Mouse (Mus musculus) neural tube, embryonic 12.5 days (tissue): Measurements from ENCODE around the gene Arhgap10. TPM values are rescaled to one million over a fixed set of nuclear protein-coding genes. Genes with fewer than 3 reads are reported as not detected.

Experiments used
- ATAC-seq: fragments of 200-750 bp; cut with Nextera tagmentation; 2 replicates; pipeline ENCODE4 v1.8.0; 2017; ENCODE audit warnings: low read depth, mild to moderate bottlenecking, moderate TSS enrichment, moderate library complexity; ENCODE audit not compliant: low FRiP score
- H3K27ac ChIP-seq: fragments of 300-500 bp; sonication (generic); 2 replicates; pipeline ENCODE4 v1.5.1; 2016
- H3K27me3 ChIP-seq: fragments of 300-500 bp; sonication (generic); replicated peaks from 2 replicates; pipeline ENCODE4 v1.6.1; 2016; ENCODE audit warnings: mild to moderate bottlenecking
- H3K36me3 ChIP-seq: fragments of 300-500 bp; sonication (generic); 2 replicates; pipeline ENCODE4 v1.6.1; 2016; ENCODE audit warnings: mild to moderate bottlenecking
- H3K4me1 ChIP-seq: fragments of 300-500 bp; sonication (generic); 2 replicates; pipeline ENCODE4 v1.6.1; 2016
- H3K4me2 ChIP-seq: fragments of 300-500 bp; sonication (generic); replicated peaks from 2 replicates; pipeline ENCODE4 v1.6.1; 2016; ENCODE audit warnings: mild to moderate bottlenecking
- H3K4me3 ChIP-seq: fragments of 300-500 bp; sonication (generic); 2 replicates; pipeline ENCODE4 v1.5.1; 2016
- H3K9ac ChIP-seq: fragments of 300-500 bp; sonication (generic); 2 replicates; pipeline ENCODE4 v1.6.1; 2016; ENCODE audit warnings: mild to moderate bottlenecking
- H3K9me3 ChIP-seq: fragments of 300-500 bp; sonication (generic); 2 replicates; pipeline ENCODE4 v1.6.1; 2016; ENCODE audit warnings: mild to moderate bottlenecking
- WGBS: fragments of 180-500 bp; shearing (Covaris S2); methylation state at CpG from one replicate; pipeline ENCODE4 v1.1.7; 2016; 5-methylcytosine and 5-hydroxymethylcytosine counted together
- polyA plus RNA-seq: library from polyadenylated mRNA; unstranded; fragments of >200 nt; fragmentation: Nextera tagmentation; extraction: Ambion mirVana; gene quantifications from 2 replicates; pipeline ENCODE4 v1.2.1, GENCODE M21; 2016

Arhgap10 gene
- polyA plus RNA-seq, 1 experiment from 2014 or later, result 12.6 TPM

DNA sequence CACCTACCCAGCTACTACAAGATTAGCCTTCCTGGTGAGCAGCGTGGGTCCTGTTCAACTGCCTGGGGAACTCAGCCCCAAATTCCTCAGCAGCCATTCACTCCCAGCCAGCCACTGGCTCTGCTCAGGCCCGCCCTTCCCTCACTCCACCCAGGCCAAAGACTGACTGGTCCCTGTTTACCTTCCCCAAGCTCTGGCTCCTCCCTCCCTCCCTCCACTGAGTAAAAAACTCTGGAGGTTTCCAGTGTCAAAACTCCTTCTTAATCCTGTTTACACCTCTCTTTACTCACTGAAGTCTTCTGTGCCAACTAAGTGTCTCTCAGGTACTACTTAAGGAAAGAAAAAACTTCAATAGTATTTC lies 38.9 kb downstream of the Arhgap10 start:
- H3K9ac ChIP-seq, result no peak overlapping the region
- H3K4me1 ChIP-seq, result no peaks in the 10 kb centered on the region
- WGBS, result 46% methylated on average over 2 of the region's 2 CpGs
- no peaks in the 10 kb centered on the region for H3K9me3 ChIP-seq
- no peak overlapping the region for H3K27ac ChIP-seq
- no peaks in the 10 kb centered on the region for H3K36me3 ChIP-seq
- ATAC-seq, result no peak
- H3K4me2 ChIP-seq, result no peak overlapping the region
- no peaks in the 10 kb centered on the region for H3K27me3 ChIP-seq
- no peak overlapping the region for H3K4me3 ChIP-seq

DNA sequence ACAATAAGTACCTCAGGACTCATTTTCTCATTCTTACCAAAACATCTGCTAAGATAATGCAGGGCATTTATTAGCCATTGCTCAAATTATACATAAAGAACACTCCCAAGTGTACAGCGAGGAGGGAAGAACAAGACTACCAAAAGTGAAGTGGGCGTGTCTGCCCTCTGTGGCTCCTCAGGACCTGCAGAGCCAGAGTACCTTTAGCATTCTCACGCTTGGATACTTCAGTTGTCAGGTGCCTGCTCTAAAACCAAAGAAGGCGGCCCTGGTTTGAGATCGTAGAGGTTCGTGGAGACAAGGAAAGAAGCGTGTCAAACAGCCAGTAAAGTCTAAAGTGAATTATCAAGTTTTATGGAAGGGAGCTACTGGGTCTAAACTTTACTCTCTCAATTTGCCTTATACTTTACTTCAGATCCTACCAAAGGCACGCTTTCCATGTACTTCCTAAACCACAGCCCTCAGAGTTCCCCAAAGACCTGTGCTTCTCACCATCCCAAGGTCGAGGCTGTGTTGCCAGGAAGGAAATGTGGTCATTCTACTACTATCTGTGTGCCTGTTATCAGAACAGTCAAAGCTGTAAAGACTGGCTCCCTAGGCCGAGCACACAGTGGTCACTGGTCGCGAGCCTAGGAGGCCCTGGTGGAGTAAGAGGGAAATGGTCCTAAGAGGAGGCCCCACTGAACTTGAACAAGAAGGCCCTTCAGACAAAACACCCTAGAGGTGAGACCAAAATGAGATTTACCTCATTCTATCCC lies 39.4 kb downstream of the Arhgap10 start:
- no peak overlapping the region for H3K4me2 ChIP-seq
- H3K27ac ChIP-seq, result no peak overlapping the region
- H3K9me3 ChIP-seq, result no peaks in the 10 kb centered on the region
- H3K4me3 ChIP-seq, result no peak overlapping the region
- no peak overlapping the region for H3K9ac ChIP-seq
- no peaks in the 10 kb centered on the region for H3K4me1 ChIP-seq
- no peaks in the 10 kb centered on the region for H3K36me3 ChIP-seq
- ATAC-seq, result no peak
- 82% methylated on average over 12 of the region's 12 CpGs for WGBS
- no peaks in the 10 kb centered on the region for H3K27me3 ChIP-seq

DNA sequence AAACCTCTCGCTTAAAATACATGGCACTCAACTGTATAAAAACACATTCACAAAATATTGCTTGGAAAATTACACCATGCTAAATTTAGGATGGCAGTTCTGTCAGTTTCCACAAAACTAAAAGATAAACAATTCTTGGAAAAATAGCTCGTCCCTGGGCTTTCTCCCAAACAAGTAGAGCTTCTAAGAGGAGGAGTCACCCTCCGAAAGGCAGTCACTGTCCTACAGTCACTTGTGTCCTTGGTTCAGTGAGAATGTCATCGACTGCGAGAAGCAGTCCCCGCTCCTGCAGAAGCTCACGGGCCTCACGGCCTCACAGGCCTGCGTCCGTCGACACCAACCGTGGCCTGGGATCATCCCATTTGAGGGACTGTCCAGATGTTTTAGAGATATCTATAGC lies 40.1 kb downstream of the Arhgap10 start:
- Histone ChIP-seq H3K9me3 (no peaks in the 10 kb centered on the region), H3K4me2 (no peak overlapping the region), H3K27me3 (no peaks in the 10 kb centered on the region), H3K36me3 (no peaks in the 10 kb centered on the region), H3K27ac (no peak overlapping the region), H3K4me3 (no peak overlapping the region), H3K4me1 (no peaks in the 10 kb centered on the region), H3K9ac (no peak overlapping the region)
- 89% methylated on average over 12 of the region's 12 CpGs for WGBS
- ATAC-seq, result no peak

DNA sequence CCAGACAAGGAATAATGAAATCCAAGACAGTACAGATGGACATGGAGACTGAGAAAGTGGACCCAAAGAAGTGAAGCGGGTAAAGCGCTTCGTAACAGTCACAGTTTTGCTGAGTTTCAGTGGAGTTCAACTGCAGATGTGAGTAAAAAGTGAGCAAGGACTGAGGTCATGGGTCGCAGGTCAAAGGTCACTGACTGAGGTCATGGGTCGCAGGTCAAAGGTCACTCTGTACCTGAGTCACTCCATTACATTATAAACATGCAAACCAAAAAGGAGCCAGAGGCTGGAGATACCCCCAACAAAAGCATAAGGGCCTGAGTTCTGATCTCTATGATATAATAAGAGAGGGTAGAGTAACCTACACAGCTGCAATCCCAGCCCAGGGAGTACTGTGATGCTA lies 43.1 kb downstream of the Arhgap10 start:
- H3K4me1 ChIP-seq, result no peaks in the 10 kb centered on the region
- H3K36me3 ChIP-seq, result no peaks in the 10 kb centered on the region
- no peak for ATAC-seq
- H3K4me3 ChIP-seq, result no peak overlapping the region
- H3K9ac ChIP-seq, result no peak overlapping the region
- H3K4me2 ChIP-seq, result no peak overlapping the region
- no peaks in the 10 kb centered on the region for H3K27me3 ChIP-seq
- no peak overlapping the region for H3K27ac ChIP-seq
- H3K9me3 ChIP-seq, result no peaks in the 10 kb centered on the region
- 91% methylated on average over 5 of the region's 5 CpGs for WGBS

DNA sequence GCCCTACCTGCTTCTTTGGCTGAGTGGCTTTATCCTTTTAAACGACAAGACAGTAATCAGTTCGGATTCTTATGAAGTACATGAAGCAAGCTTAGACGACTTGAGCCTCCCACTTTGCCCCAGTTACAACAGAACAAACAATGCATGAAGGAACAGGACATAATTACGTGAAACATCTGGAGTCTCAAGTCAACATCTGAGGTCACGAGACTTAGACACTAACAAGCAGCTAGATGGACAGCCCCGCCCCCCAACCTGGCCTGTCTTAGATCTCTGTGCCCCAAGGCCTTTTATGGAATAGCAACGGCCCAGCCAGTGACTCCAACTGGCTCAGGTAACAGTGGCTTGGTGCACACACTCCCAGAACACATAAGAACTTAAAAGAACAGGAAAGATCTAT lies 44.0 kb downstream of the Arhgap10 start:
- Histone ChIP-seq H3K4me1 (no peaks in the 10 kb centered on the region), H3K4me3 (no peak overlapping the region), H3K9ac (no peak overlapping the region), H3K36me3 (no peaks in the 10 kb centered on the region), H3K27me3 (no peaks in the 10 kb centered on the region), H3K27ac (no peak overlapping the region), H3K4me2 (no peak overlapping the region), H3K9me3 (no peaks in the 10 kb centered on the region)
- WGBS, result 73% methylated on average over 7 of the region's 7 CpGs
- ATAC-seq, result no peak

DNA sequence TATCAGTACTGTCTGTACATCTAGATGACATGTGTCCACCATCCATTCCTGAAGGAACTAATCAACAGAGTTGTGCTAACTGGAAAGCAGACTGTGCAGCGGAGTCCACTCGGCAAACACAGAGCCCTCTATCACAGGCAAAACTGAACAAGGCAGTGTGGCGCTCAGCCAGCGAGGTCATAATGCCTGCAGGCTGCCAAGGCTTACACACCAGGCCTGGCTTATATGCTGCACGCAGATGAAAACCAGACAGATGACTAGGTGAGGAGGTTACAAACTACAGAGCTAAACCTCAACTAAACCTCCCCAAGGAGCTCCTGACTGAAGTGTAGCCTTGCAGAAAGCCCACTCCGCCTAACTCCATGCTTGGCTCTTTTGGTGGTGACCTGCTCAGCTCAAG lies 44.4 kb downstream of the Arhgap10 start:
- no peak for ATAC-seq
- WGBS, result 79% methylated on average over 6 of the region's 6 CpGs
- H3K4me2 ChIP-seq, result no peak overlapping the region
- no peak overlapping the region for H3K9ac ChIP-seq
- no peaks in the 10 kb centered on the region for H3K36me3 ChIP-seq
- no peak overlapping the region for H3K27ac ChIP-seq
- no peaks in the 10 kb centered on the region for H3K27me3 ChIP-seq
- H3K4me1 ChIP-seq, result no peaks in the 10 kb centered on the region
- H3K9me3 ChIP-seq, result no peaks in the 10 kb centered on the region
- no peak overlapping the region for H3K4me3 ChIP-seq

DNA sequence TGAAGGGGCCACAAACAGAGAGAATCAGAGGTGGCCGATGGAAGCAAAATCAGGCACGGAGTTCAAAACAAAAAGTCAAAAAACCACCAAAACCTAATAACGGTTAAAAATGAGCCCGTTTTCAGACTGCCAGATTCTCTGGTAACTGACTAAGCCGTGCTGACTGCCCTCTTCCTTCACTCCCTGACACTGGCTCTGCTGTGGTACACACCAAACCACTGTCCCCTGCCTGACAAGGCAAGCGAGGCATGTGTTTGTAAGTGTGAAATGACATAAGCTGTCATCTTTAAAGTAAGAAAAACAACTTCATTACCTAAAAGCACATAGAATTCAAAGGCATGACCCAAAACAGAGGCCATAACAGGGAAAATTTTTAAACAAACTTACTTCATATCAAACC lies 56.4 kb downstream of the Arhgap10 start:
- Histone ChIP-seq H3K4me1 (peaks cover 8% of the 10 kb centered on the region; the same call in 1 of the 2 replicates), H3K9me3 (no peaks in the 10 kb centered on the region), H3K4me3 (no peak overlapping the region), H3K4me2 (no peak overlapping the region), H3K27ac (no peak overlapping the region), H3K9ac (no peak overlapping the region), H3K27me3 (no peaks in the 10 kb centered on the region), H3K36me3 (no peaks in the 10 kb centered on the region)
- no peak for ATAC-seq
- 92% methylated on average over 6 of the region's 6 CpGs for WGBS

DNA sequence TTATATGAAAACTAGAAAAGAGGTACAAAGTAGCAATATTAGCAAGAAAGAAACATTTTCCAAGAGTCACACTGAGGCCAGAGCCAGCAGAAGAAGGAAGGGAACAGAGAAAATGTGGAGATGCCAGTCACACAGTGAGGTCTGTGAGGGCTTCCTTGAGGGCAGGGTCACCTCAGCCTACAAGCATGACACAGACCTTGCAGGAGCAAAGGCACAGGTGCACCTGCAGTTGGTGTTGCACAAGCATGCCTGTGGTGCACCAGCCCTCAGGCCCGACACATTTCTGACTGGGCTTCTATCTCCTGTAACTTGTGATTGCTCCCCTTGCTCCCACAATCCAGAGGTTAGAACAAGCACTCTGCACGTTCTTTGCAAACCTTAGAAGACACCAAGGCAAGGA lies 57.4 kb downstream of the Arhgap10 start:
- WGBS, result 93% methylated on average over 2 of the region's 2 CpGs

DNA sequence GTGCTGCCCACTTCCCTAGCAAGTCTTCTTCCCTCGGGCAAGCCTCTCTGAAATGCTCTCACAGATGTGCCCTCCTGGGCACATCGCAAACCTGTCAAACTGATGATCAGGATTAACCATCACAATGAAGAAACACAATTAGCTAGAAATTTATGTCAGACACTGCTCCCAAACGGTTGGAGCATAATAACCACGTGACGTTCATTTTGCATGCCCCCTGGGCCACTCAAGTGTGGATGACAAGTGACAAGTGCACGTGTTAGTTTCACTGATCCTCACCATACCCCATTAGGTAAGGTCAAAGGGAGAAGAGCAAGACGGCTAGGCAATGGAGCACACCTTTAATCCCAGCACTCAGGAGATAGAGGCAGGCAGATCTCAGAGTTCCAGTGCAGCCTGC lies 58.1 kb downstream of the Arhgap10 start:
- peak; percentile 53; the same call in 1 of the 2 replicates for ATAC-seq
- no peak overlapping the region for H3K4me3 ChIP-seq
- 29% methylated on average over 7 of the region's 7 CpGs for WGBS

More for the DNA sequence above, 57.4 kb downstream of the Arhgap10 start:
- Histone ChIP-seq H3K36me3 (no peaks in the 10 kb centered on the region), H3K9me3 (no peaks in the 10 kb centered on the region), H3K9ac (no peak overlapping the region), H3K4me1 (peaks cover 8% of the 10 kb centered on the region; the same call in 1 of the 2 replicates), H3K27ac (no peak overlapping the region), H3K4me3 (no peak overlapping the region), H3K27me3 (no peaks in the 10 kb centered on the region), H3K4me2 (no peak overlapping the region)
- ATAC-seq, result no peak

DNA sequence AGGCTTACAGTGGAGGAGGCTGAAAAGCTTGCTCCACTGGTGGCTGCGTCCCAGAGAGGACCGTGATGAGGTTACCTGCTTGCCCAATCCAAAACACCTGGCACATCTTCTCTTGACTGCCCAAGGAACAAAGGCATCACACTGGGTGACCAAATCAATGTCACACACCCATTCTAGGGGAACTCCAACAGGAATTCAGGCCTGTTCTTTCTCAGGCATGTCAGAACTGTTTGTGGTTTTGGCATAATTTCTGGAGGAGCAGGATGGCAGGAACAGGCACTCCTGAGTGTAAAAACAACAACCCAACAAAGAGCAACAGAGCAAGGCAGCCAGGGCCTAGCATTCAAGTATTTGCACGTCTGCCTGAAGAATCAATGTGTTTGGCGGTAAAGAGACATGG lies 59.2 kb downstream of the Arhgap10 start:
- peaks cover 8% of the 10 kb centered on the region; the same call in 1 of the 2 replicates for H3K4me1 ChIP-seq
- no peak overlapping the region for H3K27ac ChIP-seq
- no peak for ATAC-seq
- no peak overlapping the region for H3K9ac ChIP-seq
- H3K27me3 ChIP-seq, result no peaks in the 10 kb centered on the region
- H3K9me3 ChIP-seq, result no peaks in the 10 kb centered on the region
- no peak overlapping the region for H3K4me2 ChIP-seq
- 88% methylated on average over 4 of the region's 4 CpGs for WGBS
- H3K4me3 ChIP-seq, result no peak overlapping the region
- no peaks in the 10 kb centered on the region for H3K36me3 ChIP-seq

More for the DNA sequence above, 58.1 kb downstream of the Arhgap10 start:
- no peaks in the 10 kb centered on the region for H3K27me3 ChIP-seq
- no peaks in the 10 kb centered on the region for H3K36me3 ChIP-seq
- H3K4me2 ChIP-seq, result no peak overlapping the region
- H3K9ac ChIP-seq, result no peak overlapping the region
- H3K9me3 ChIP-seq, result no peaks in the 10 kb centered on the region
- peaks cover 8% of the 10 kb centered on the region; the same call in 1 of the 2 replicates for H3K4me1 ChIP-seq
- H3K27ac ChIP-seq, result no peak overlapping the region

DNA sequence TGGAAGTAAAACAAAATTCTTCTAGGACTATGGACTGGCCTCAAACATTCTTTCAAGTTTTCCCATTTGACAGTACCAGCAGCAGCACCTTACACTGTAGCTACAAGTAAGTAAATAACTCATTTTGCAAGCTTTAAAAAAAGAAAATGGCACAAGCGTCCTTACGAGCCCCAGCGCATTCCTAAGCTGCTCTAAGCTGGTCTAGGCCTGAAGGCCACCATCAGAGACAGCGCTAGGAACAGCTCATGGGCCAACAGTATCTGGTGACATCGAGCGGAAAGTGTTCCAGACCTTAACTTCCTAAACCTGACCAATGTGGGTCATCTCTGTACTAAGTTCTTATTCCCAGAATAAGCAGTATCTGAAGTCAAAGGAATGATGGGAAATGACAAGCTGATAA lies 61.5 kb downstream of the Arhgap10 start:
- WGBS, result 94% methylated on average over 6 of the region's 6 CpGs
- peaks cover 8% of the 10 kb centered on the region; the same call in 1 of the 2 replicates for H3K4me1 ChIP-seq
- H3K27me3 ChIP-seq, result no peaks in the 10 kb centered on the region
- no peaks in the 10 kb centered on the region for H3K36me3 ChIP-seq
- H3K27ac ChIP-seq, result no peak overlapping the region
- H3K9ac ChIP-seq, result no peak overlapping the region
- no peak for ATAC-seq
- H3K9me3 ChIP-seq, result no peaks in the 10 kb centered on the region
- no peak overlapping the region for H3K4me3 ChIP-seq
- H3K4me2 ChIP-seq, result no peak overlapping the region

DNA sequence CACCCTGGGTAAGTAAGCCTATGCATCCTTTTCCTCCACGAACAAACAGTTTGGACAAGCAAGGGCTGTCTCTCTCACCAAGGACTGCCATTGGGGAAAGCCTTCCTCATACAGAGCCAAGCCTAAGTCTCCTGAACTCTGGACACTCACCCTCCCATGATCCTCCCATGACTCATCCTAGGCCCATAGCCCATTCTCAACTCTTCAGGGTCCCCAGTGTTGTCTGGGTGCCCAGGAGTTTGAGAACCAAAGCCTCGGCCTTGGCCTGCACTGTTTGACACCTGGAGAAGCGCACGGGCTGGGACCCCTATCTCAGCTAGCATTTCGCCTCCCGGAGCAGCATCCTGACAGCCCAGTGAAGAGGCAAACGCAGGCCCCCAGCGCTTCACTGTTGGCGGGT lies 63.9 kb downstream of the Arhgap10 start:
- Histone ChIP-seq H3K27me3 (no peaks in the 10 kb centered on the region), H3K9me3 (no peaks in the 10 kb centered on the region), H3K36me3 (peaks cover 12% of the 10 kb centered on the region; the same call in 1 of the 2 replicates), H3K4me1 (no peaks in the 10 kb centered on the region), H3K27ac (no peak overlapping the region), H3K9ac (no peak overlapping the region), H3K4me2 (no peak overlapping the region), H3K4me3 (no peak overlapping the region)
- 89% methylated on average over 9 of the region's 9 CpGs for WGBS
- no peak for ATAC-seq
